Mouse (Mus musculus): ENCODE data around the gene Fcamr.

Gene Fcamr

DNA sequence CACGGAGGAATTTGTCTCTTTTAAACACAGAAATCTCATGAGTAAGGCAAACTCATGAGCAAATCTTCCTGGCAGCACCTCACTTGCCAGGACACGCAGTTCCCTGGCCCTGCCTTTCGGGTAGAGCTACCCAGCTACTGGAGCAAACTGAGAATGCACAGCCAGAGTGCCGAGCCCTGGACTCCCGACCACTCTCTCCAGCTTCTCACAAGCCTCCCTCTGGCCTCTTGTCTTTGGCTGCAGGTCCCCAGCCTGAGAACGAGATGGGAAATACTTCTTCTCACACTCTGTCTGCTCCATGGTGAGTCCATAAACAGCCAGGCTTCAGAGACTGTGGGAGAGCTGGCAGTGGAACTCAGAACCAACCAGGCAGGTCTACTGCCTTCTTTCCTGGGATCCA, 2.3 kb downstream of the Fcamr start:
- no peak for DNase-seq (ENCODE audit: low spot score)

DNA sequence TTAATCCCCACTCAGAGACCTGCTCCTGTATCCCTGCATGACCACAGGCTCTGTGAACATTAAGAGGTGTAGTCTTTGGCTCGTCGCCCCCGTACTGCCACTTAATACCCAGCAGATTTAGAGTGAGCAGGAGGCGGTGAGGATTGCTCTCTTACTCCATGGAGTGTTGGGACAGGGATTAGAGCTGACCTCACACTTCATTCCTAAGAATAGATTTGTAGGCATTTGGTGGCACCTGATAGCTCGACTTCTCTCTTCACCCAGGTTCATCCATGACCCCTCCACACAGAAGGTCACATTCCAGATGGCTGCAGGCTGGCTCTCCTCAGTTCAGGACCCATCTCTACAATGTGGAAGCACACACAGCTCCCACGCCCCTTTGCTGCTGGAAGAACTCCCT, 3.6 kb downstream of the Fcamr start:
- no peak for DNase-seq (ENCODE audit: low spot score)

DNA sequence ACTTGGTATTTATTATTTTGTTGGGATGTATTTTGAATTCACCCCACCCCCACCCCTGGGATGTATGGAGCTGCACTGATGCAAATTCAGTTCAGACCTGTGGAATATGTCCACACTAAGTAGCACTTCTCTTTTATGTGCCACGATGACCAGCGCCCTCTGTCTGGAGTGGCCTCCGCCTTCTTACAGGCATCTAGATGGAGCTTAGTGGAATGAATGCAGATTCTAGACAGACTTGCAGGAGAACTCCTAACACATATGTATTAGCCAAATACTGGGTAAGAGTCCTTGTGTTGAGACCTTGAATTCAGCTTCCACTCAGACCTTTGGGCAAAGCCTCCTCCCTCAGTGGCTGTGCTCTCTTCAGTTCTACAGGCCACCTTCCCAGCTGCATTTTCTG, 10.2 kb downstream of the Fcamr start:
- DNase-seq (ENCODE audit: low spot score): no peak

DNA sequence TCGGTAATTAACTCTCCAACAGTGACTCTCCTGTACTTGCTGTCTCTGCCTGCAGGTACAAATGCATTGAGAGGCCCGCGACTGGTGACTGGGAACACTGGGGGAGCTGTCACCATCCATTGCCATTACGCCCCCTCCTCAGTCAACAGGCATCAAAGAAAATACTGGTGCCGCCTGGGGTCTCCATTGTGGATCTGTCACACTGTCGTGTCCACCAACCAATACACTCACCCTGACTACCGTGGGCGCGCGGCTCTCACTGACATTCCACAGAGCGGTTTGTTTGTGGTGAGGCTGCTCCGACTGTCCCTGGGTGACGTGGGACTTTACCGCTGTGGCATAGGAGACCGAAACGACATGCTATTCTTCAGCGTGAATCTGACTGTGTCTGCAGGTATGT, 10.6 kb downstream of the Fcamr start:
- no peak for DNase-seq (ENCODE audit: low spot score)

DNA sequence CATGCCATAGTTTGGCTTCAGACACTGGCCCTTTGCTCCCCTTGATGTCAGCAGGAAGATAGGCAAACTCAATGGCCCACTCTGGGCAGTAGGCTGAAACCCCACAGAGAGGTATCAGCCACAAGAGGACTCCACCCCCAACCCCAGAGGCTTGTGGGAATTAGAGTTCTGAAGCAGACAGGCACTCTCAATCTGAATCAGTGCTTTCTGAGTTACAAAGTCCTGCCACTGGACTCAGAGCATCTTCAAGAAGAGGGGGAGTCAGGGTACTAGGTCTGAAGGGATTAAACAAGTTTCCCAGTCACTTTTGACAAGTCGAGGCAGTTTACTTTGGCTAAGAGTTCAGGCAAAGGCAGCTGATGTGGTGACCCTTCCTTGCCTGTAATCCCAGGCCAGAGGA, 19.0 kb downstream of the Fcamr start:
- DNase-seq (ENCODE audit: low spot score): no peak

DNA sequence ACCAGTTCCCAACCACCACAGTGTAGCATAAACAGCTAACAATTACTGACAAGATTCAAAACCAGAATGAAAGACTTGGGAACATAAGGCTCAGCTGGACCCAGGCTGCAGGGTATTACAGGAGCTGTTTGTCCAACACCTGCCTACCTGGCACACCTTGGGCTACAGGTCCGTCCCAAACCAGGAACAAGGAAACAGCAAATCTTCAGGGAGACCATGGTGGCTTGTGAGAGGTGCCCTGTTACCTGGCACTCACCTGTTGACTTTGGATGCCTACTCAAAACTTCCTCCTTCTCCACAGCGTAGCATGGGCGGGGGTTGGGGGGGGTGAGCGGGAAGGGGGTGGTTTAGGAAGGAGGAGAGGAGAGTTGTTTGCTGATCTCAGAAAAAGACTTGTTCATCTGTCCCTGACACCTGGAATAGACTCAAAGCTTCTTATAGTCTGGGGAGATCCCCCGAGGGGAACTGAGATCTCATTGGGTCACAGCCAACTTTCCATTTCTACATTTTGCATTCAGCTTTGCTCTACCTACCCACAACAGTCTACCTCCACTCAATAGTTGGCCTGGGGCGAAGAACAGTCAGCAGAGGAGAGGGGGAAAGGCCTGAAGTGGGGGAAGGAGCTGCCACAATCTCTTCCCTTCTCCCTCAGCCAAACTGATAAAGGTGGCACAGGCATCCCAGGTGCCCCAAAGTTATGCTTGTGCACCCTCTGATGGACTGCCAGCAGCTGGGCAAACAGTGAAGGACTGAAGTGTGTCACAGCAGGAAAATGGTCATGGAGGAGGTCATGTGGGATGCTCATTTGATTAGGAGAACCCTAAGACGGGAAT, 19.8 kb downstream of the Fcamr start:
- DNase-seq (ENCODE audit: low spot score): no peak

DNA sequence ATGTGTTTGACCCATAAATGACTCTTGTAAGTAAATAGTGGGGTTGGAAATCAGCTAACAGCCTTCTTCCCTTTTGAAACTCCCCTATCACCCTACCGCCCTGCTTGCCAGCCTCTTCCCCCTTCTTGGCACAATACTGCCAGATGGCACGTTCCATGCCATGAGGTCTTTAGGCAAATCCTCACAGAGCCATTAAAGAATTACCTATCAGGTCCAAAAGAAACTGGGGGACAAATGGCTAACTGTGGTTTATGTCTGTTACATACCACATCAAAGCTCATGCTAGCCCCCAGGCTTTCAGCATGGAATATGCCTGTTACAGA, 20.4 kb downstream of the Fcamr start:
- no peak for DNase-seq (ENCODE audit: low spot score)

DNA sequence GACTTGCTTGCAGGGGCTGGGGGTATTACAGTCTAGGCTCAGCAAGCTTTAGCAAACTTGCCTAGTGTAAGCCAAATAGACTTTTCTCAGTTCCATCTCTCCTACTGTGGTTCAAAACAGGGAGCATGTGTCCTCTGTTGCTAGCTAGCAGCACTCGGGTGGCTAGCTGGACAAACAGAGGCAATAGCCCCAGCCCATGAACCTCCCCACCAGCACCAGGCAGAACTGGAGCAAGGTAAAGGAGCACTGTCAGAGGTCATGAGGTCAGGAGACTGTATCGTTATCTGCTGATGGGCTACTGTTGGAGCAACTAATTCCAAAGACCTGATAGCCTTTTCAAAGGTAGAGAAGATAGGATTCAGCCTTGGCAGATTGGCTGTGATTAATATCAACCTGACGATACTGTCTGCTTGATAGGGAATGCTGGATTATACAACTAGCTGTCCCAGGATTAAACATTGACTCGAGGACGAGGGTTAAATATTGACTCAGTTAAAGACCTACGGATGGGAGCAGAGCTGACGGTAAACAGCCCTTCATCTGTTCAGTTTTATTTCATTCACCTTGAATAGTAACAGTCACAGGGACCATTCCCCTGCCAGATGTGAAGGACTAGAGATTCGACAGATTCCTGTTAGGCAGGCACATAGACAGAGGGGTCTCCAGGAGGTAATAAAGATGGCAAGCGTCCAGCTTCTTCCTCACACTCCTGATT, 21.4 kb downstream of the Fcamr start:
- no peak for DNase-seq (ENCODE audit: low spot score)

DNA sequence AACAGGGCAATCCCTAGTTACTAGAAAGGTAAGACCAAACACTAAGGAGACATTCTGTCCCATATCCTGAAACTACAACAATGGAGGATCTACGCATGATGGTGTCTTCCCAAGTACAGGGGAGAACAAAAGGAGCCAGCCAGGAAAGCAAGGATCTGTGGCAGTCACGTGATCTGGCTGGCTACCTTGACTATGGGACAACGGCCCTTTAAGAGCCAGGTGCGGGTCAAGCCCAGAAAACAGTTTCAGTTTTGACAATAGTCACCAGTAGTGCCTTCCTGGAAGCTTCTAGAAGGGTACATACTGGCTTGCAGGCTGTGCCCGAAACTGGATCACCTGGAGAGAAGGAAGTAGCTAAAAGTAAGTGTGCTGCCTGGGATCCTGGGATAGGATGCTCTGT, 25.7 kb downstream of the Fcamr start, which contains the start of gene Pigr:
Gene Pigr, plus strand, starts transcription at position 237 of the 400 bp plus-strand sequence.
- DNase-seq (ENCODE audit: low spot score): no peak

DNA sequence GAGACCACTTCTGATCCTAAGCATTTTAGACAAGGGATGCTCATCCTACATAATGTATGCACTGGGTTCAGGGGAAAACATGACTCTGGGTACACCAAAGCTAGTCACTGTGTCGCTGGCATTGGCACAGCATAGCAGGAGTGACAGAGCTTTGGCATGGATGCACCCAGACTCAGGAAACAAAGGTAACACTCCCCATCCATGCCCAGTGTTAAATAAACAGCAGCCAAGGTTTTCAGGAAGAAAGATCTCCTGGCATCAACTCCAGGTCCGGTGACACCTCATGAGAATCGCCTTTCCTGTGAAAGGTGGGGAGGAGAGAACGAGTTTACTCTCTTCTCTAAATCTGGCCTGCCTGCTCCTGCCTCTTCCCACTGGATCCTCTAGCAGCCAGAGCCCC, 28.0 kb downstream of the Fcamr start:
- DNase-seq (ENCODE audit: low spot score): no peak

DNA sequence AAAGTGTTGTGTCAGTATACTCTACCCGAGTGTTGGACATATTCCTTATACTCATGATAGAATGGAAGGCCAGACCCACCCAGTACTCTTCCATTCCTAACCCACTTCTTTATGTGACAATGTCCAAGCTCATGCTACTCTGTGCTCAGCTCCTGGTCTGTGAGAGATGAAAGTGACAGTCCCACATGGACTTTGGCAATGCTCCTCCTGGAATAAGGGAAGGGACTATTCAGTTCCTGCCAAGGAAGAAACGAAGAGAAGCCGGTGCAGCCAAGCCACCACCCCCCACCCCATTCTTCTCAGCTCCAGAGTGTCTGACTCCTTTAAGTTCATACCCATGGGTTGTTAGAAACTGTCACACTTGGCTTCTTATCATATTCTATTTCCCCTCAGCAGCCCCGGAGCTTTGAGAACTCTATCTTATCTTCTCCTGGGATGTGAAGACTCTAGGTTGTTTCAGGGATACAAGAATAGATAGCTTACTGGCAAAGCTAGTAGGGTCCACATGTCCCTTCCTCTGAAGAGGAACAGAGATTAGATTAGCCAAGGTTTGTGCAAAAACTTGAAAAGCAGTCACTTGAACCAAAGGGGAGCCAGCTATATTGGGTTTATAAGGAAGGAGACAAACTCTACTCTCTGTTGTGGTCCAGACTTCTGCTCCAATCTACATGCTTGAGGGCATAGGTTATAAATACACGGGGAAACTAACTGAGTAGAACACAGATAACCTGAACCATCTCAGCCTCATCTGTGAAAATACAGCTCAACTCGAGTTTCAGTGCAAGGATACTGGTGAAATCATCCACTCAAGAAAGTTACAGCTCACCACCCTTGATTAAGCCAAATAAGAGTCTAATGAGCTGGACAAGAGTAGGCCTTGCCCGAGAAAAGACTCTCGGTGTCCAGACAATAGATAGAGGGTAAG, 29.5 kb downstream of the Fcamr start:
- DNase-seq (ENCODE audit: low spot score): no peak

DNA sequence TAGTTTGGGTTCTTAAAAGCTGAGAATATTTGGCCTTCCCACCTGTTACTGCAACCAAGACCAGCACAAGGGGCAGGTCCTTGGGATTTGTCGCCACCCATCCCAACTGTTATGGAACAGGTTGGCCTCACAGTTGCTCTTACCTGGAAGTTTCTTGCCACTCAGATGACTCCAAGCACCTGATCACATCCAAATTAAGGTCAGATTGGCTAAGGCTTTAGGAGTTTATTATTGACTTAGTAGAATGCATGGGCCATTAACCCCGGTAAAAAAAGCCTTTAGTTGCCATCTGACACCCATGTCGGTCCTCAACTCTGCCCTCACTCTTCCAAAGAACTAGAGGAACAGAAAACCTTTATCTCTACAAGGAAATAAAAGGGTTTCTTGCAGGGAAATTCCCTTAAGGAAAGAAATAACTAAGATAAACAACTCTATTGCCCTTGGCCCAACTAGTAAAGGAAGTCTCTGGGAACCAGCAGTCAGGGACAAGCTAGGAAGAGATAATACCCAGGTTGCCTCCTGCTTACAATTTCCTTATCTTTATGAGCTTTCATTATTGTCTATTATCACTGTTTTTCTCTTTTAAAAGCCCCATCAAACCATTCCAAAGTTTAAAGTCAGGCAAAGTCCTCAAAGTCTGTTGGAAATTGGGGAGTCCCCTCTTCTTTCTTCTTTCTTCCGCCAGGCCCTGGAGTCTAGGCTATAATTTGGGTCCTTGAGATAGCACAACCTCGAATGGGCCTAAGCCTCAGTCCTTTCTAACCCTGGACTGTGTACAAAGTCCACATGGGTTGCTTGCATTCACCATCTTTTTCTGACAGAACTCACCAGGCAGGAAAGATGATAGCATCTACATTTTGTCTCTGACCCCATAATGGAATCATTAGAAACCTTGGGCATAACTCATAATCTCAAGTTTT, 31.8 kb downstream of the Fcamr start:
- DNase-seq (ENCODE audit: low spot score): no peak

DNA sequence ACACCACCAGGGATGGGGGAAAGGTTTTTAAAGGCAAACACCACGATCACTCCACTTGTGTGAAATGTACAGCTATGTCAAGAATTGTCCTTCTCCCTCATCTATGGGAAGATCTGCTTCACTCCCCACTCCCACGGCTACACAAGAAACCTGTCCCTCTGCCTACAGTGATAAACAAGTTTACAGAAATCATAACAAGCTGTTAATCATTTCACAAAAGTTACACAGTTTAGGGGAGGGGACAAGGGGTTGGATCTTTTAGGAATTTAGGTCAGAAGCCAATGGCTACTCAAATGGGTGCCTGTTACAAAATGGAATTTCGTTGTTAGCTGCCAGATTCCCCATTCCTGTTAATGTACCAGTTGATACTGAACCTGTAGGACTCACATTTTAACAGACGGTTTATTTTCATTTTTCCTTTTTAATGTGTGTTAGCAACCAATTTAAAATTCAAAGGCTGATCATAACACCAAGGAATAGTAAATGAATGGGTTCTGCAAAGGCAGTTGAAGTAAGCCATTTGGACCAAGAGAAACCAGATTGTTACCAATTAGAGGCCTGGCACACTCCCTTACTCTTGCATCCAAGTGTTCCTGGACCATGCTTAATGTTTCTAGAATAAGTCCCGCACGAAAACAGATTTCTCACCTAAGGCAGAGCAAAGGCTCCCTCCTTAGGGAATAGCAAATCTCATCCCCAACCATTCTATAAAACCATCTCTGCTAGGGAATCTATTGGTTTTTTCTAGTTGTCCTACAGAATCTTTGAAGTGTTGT, 34.6 kb downstream of the Fcamr start:
- DNase-seq (ENCODE audit: low spot score): peak; percentile 50

DNA sequence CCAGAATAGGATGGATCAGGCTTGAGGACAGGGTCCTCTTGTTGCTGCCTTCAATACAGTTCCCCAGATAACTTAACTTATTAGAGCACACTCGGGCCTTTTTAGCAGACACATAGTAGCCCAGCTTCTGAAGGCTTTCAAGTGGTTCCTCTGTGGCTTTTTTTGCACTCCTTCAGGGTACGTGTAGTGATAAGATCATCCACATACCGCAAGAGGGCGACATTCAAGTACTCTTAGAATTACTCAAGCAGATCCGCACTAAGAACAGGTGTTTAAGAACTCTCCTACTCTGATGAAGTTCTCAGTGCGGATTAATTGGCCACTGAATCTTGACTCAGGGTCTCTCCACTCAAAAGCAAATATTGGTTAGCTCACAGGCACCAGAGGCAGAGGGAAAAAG, 37.6 kb downstream of the Fcamr start:
- no peak for DNase-seq (ENCODE audit: low spot score)

DNA sequence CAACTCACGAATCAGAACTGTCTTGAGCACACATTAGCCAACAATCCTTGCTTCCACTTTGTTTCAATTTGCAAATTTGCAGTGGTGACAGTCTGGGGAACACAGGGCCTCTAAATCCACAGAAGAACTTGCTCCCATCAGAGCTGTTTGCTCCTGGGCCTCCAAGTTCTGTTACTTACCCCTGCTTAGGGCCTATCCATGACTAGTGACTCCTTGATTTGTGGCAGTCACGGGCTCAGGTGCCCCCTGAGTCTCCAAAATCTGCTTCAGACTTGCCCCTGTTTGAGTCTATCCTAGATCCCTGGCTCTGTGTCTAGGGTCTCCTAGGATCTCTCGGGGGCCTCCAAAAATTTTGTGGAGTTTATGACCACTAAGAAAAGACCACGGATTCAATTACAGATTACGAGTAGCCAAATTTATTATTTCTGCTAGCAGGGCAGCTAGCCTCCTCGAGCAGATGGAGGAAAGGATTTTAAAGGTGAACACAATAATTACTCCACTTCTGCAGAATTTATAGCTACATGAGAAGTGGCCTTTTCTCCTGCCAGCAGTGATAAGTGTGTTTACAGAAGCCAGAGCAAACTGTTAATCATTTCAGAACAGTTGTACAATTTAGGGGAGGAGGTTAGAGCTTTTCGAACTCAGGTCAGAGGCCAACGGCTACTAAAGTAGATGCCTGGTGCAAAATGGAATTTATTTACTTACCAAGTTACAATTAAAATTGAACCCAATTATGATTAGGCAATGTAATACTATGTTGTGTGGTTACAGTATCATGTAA, 40.1 kb downstream of the Fcamr start:
- no peak for DNase-seq (ENCODE audit: low spot score)

DNA sequence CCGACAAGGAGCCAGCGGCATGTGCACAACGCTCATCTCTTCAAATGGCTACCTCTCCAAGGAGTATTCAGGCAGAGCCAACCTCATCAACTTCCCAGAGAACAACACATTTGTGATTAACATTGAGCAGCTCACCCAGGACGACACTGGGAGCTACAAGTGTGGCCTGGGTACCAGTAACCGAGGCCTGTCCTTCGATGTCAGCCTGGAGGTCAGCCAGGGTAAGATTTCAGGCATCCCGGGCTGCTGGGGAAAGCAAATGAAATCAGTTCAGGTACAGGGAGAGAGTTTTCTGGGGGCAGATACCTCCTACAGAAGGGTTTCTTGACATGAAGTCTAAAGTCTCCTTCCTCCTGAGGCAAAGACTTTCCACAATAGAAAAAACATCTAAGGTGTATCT, 40.9 kb downstream of the Fcamr start:
- DNase-seq (ENCODE audit: low spot score): no peak

DNA sequence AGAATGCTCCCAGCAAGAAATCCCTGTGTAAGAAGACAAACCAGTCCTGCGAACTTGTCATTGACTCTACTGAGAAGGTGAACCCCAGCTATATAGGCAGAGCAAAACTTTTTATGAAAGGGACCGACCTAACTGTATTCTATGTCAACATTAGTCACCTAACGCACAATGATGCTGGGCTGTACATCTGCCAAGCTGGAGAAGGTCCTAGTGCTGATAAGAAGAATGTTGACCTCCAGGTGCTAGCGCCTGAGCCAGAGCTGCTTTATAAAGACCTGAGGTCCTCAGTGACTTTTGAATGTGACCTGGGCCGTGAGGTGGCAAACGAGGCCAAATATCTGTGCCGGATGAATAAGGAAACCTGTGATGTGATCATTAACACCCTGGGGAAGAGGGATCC, 43.8 kb downstream of the Fcamr start:
- DNase-seq (ENCODE audit: low spot score): no peak

DNA sequence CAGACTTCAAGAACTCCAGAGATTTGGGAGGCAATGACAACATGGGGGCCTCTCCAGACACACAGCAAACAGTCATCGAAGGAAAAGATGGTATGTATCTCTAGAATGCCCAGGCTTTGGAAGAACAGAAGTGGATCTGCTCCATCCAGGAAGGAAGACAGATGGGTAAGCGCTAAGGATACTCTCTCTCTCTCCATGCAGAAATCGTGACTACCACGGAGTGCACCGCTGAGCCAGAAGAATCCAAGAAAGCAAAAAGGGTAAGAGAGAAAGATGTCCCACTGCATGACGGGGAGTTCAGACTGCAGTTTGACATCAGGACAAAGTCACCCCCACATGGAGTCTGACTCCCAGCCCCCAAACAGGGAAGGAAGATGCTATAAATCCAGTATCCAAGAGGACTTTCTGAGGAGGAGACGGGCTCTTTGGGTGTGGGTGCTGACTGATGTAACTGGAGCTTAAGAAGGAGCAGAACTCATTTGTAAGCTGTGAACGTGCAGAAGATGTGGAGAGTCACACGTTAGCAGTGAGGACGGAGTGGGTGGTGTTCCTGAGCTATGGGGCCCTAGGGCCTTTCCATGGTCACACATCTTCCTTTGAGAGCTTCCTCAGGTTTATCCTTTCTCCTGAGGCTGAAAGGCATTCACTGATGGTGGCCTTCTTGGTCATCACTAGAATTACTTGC, 49.0 kb downstream of the Fcamr start:
- DNase-seq (ENCODE audit: low spot score): no peak

DNA sequence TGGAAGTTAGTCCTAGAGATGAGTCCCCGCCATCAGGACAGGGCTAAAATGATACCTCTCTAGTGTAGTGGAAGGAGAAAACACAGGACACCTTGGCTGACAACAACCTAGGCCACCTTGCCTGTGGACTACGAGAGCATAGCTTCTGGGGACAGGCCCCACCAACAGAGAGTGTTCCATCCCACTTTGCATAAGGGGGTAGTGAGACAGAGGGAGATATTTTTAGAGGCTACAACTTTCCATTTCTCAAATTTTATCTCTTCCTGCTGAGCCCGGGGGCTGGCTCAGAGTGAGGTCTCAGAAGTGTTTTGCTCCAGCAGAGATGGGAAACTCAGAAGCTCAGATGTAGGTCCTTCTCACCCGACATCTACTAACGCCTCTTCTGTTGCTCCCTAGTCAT, 49.7 kb downstream of the Fcamr start:
- no peak for DNase-seq (ENCODE audit: low spot score)

Measured in layer of hippocampus, adult 11-12 months (tissue).